Mouse (Mus musculus): ENCODE data around the gene Snx29.

DNA sequence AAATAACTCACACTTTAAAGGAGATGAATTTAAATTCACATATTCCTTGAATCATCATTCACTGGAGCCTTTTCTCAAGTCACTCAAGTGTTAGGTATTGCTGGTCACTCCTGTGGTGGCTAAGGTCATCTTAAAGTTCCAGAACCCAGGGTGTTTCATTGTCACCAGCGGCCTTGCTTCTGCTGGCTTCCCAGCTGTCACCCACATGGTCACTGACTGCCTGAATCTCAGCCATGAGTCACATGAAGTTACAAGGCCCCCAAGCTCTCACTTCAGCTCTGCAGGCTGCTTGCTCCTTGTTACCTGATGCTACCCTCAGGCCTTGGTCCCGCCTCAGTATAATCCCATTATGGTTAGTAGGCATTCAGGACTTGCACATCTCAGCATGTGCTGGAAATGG, 247.4 kb downstream of the Snx29 start:
- TF ChIP-seq CTCF (IDR thresholded peaks at IDR 0.05; ENCODE audit: insufficient read depth, low read depth, low read length): no peak
- no peak for TF ChIP-seq POLR2A (IDR thresholded peaks at IDR 0.05; ENCODE audit: insufficient read depth, low read depth, low read length)
